Mouse (Mus musculus): ENCODE measurements around the gene Strc.

Strc gene

DNA sequence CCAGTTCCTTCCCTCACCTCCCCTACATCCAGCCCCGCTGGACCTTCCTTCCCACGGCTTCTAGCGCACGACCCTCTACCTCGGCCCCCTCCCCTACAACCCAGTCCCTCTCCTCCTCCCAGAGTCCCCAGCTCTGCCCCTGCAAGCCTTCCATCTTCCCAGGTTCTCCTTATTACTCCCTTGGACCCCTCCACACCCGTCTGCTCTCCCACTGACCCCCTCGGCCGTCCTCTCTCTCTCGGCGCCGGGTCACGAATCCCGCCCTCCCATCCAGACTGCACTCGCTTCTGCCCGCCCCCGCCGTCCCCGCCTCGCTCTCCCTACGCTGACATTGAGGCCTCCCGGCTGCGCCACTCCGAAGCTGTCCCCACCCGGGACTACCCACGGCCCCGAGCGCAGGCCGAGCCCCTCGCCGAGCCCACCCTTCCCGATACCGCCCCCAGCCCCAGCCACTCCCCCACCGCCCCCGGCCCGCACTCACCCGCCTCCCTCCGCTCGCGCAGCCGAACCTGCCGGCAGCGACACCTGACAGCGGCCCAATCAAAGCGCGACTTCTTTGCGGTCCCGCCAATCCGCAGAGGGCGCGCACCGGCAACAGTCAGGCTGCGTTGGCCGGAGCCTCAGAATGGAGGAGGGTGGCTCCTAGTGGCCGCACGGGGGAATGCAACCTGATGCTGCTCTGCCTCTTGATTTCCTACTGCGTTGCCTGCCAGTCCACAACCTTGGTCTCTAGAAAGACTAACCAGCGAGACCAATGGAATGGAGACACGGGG, 32.0 kb downstream of the Strc start, which contains the start of gene Ppip5k1:
Ppip5k1 (minus strand) TSS at position 577 of the 773 bp plus-strand sequence.
- DNase-seq (ENCODE audit: low read depth) = peak; percentile 90

DNA sequence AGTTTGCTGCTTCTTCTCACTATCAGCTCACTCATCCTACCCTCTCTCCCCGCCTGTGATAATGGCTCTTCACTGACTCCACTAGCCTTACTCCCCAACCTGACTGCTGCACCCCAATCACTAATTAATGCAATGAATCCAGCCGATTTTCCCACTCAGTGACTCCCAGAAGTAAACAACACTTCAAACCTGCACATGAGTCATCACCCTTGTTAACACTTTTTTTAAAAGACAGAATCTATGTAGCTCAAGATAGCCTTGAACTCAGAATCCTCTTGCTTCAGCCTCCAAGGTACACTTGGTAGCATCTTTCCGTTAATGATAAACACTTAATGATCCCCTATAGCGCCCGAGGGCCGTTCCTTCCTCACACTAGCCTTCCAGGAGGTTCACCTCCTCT, 32.6 kb downstream of the Strc start:
- no peak for DNase-seq (ENCODE audit: low read depth)

DNA sequence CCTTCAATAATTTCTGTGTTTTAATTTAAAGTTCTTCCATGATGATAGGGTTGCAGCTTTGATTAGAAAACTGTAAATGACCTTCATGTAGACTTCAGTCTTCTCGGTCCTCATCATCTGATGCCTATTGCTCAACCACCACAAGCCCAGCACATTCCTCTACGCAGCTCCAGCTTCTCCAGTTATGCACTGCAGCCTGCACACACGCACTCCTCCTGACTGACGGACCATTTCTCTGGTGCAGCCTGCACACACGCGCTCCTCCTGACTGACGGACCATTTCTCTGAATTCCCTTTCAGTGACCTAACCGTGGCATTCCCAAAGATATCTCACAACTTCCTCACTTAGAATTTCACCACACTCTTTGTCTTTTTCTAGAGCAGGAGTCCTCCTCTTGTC, 33.8 kb downstream of the Strc start:
- no peak for DNase-seq (ENCODE audit: low read depth)

DNA sequence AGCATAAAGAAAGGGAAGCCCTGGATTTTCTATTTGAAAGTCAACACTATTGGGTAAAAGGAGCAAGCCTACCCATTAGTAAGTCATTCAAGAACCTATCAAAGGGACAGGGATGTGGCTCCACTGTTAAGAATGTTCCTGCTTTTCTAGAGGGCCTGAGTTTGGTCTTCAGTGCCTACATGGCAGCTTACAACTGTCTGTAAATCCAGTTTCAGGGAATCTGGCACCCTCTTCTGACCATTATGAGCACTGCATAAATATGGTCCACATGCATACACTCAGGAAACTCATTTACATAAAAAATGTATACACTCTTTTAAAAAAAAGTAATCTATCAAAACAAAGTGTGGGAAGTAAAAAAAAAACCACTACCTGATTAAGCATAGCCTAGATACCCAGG, 47.9 kb downstream of the Strc start:
- no peak for DNase-seq (ENCODE audit: low read depth)

DNA sequence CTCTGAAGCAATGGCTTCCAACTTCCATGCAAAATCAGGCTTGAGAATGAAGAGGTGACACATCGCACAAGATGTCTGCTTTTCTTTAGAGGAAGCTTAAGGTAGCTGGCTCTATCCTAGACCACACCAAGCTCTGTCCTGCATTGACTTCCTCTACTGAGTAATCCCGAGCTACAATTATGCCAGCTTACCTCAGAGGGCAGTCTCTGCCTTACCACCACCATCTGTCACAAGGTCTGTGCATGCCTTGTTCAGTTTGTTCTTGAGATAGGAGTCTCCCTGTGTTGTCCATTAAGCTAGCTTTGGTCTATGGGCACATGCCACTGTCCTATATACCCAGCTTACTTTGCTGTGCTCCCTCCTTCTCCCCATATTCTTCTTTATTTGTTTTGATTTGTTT, 57.5 kb downstream of the Strc start:
- no peak for DNase-seq (ENCODE audit: low read depth)

DNA sequence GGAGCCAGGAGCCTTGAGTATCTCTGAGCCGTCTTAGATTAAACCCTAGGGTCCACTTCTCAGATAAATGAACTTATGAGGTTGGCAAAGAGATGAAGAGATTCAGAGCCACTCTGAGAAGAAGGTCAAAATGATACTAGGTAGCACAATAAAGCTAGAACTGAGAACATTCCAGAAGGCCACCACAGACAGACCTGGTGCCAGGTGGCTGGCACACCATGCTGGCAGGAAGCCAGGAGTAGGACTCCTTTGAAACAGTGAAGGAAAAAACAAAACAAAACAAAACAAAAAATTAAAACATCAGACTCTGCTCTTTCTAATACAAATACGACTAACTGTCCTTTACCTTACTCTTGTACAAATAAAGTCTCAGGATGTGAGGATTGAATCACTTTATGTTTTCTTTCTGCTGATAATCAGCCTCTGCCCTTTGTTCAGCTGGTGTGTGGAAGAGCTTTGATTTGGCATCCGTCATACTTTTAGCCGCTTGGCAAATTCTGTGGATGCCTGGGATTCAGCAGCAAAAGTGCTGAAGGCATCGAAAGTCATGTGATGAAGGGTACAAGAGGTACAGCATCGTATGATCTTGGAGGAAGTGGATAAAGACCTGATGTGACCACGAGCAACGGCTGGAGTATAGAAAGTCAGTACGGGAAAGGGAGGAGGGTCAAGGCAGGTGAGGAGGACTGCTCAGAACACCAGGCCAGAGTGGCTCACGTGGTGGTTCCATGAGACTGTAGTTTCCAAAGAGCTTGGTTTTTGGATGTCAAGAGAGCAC, 63.1 kb downstream of the Strc start:
- no peak for DNase-seq (ENCODE audit: low read depth)

DNA sequence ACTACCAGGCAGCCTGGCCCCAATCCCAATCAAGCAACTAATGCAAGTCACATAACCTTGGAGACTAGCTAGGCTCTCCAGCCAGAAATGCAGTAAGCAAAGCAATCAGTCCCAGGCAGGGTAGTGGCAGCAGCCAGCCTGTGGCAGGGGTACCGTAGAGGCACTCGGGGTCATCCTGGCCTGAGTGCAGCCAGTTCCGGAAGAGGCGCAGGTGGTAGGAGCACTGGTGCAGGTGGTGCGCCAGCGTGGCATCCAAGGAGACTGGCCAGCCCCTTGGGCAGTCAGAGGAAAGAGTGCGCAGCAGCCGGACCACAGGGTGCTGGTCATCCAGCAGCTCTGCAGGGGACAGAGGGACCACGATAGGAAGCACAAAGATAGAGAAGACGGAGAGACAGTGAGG, 63.9 kb downstream of the Strc start:
- DNase-seq (ENCODE audit: low read depth) = no peak

DNA sequence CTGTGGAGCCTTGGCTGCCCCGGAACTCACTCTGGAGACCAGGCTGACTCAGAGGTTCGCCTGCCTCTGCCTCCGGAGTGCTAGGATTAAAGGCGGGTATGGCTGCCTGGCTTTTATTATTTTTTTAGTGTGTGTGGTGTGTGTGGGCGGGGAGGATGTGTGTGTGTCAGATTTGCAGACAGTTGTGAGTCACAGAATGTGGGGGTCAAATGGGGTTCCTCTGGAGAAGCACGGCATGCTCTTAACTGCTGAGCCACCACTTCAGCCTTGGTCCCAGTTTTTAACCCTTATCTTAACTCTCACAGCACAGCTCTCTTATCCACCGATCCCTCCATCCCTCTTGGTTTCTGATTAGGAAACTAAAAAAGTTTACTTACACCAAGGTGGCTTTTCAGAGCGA, 70.7 kb downstream of the Strc start:
- no peak for DNase-seq (ENCODE audit: low read depth)

Measured in c-Kit-positive CD71-negative TER-119-negative erythroid progenitor cells, embryonic 14.5 days (primary cell).